Mouse (Mus musculus) heart, adult 2 months (tissue): ENCODE measurements around the gene Armc8. TPM values are rescaled to one million over a fixed set of nuclear protein-coding genes. Genes with fewer than 3 reads are reported as not detected.
A peak's percentile ranks its signal among the peaks of the same experiment; 100 is the strongest.

ENCODE experiments used
- DNase-seq, 2 experiments: peaks; one replicate each; pipeline ENCODE4 v3.0.0; 2021
- H3K27ac ChIP-seq: fragments of 200-600 bp; 2 replicates; pipeline ENCODE4 v1.8.1; 2022
- H3K27me3 ChIP-seq: fragments of 200-500 bp; 2 replicates; pipeline ENCODE4 v1.6.1; 2012; ENCODE audit warnings: mild to moderate bottlenecking, low read length, inconsistent platforms, mixed read lengths; ENCODE audit not compliant: control insufficient read depth, insufficient read depth
- H3K36me3 ChIP-seq: fragments of 200-500 bp; 2 replicates; pipeline ENCODE4 v1.6.1; 2012; ENCODE audit warnings: low read length, inconsistent platforms; ENCODE audit not compliant: control insufficient read depth, insufficient read depth
- H3K4me1 ChIP-seq: fragments of 200-500 bp; 2 replicates; pipeline ENCODE4 v1.6.1; 2011; ENCODE audit warnings: low read length; ENCODE audit not compliant: control insufficient read depth, insufficient read depth
- H3K4me3 ChIP-seq: fragments of 200-600 bp; 2 replicates; pipeline ENCODE4 v1.8.1; 2022
- H3K79me2 ChIP-seq: fragments of 200-500 bp; replicated peaks from 2 replicates; pipeline ENCODE4 v1.6.1; 2012; ENCODE audit warnings: mild to moderate bottlenecking, inconsistent platforms, low read length, moderate library complexity, mixed read lengths; ENCODE audit not compliant: control insufficient read depth, insufficient read depth
- H3K9ac ChIP-seq: fragments of 200-500 bp; 2 replicates; pipeline ENCODE4 v1.6.1; 2012; ENCODE audit warnings: low read depth, mild to moderate bottlenecking, control low read depth, inconsistent platforms, low read length, mixed read lengths
- CTCF ChIP-seq: fragments of 200-600 bp; IDR thresholded peaks from 2 replicates; pipeline ENCODE4 v1.8.1; 2022; ENCODE audit warnings: antibody characterized with exemption, mild to moderate bottlenecking, moderate library complexity
- EP300 ChIP-seq: fragments of 200-500 bp; IDR thresholded peaks from 2 replicates; pipeline ENCODE4 v1.6.1; 2011; ENCODE audit warnings: low read depth, low read length, control low read depth; ENCODE audit not compliant: insufficient read depth
- POLR2A ChIP-seq: fragments of 200-500 bp; IDR thresholded peaks from 2 replicates; pipeline ENCODE4 v1.6.1; 2011; ENCODE audit warnings: mild to moderate bottlenecking, low read depth, low read length, control low read depth; ENCODE audit not compliant: insufficient read depth
- WGBS: fragments of 180-500 bp; shearing (Covaris S2); methylation state at CpG from one replicate; pipeline ENCODE4 v1.1.7; 2018; 5-methylcytosine and 5-hydroxymethylcytosine counted together
- intact Hi-C: fragments of 180-260 bp; cut with DNase I; formaldehyde crosslinking; loops from one replicate; pipeline ENCODE4 v1.15.1; 2025
- polyA plus RNA-seq: library from polyadenylated mRNA; depleted of rRNA; stranded (reverse); fragments of >200 nt; gene quantifications from 2 replicates; pipeline ENCODE4 v1.2.3, GENCODE M21; 2012
- total RNA-seq, 2 experiments: library from RNA; stranded (reverse); gene quantifications; 2 replicates each; pipeline ENCODE4 v1.2.3; 2021

Armc8 gene
- total and polyA plus RNA-seq, 3 experiments: 9.8 to 18.3 (median 17.7) TPM

- H3K4me1 ChIP-seq: peaks cover 2% of the 10 kb centered on the region
- intact Hi-C loops: no loop called here
- H3K79me2 ChIP-seq: peaks cover 2% of the 10 kb centered on the region; the same call in 1 of the 2 replicates
- no peak overlapping the region for H3K27ac ChIP-seq
- peaks cover 2% of the 10 kb centered on the region; the same call in 1 of the 2 replicates for H3K36me3 ChIP-seq
- no peak overlapping the region for H3K4me3 ChIP-seq
- no peak overlapping the region for H3K9ac ChIP-seq
- 86% methylated on average over 2 of the region's 2 CpGs for WGBS
- no peak for TF ChIP-seq POLR2A
- no peak for TF ChIP-seq EP300
- H3K27me3 ChIP-seq: no peaks in the 10 kb centered on the region
- no peak for DNase-seq
Measured at GRCm38 (mm10) chr9:99552068-99552467, 16.6 kb downstream of the Armc8 start.

GRCm38 (mm10) chr9:99546259-99546658 lies 22.4 kb downstream of the Armc8 start:
- Histone ChIP-seq H3K36me3 (no peaks in the 10 kb centered on the region), H3K4me3 (no peak overlapping the region), H3K9ac (no peak overlapping the region), H3K27me3 (no peaks in the 10 kb centered on the region), H3K4me1 (no peaks in the 10 kb centered on the region), H3K27ac (no peak overlapping the region), H3K79me2 (peaks cover 6% of the 10 kb centered on the region)
- TF ChIP-seq POLR2A (no peak), CTCF (peak; percentile 31)
- intact Hi-C loops: no loop called here
- 89% methylated on average over 1 of the region's 1 CpGs for WGBS
- DNase-seq: no peak

- no peaks in the 10 kb centered on the region; the same call in 1 of the 2 replicates for H3K36me3 ChIP-seq
- H3K4me1 ChIP-seq: no peaks in the 10 kb centered on the region
- no peaks in the 10 kb centered on the region for H3K27me3 ChIP-seq
- no peaks in the 10 kb centered on the region for H3K79me2 ChIP-seq
- H3K9ac ChIP-seq: no peak overlapping the region
- TF ChIP-seq POLR2A (no peak), EP300 (no peak), CTCF (no peak)
- intact Hi-C loops: no loop called here
- H3K27ac ChIP-seq: no peak overlapping the region
- 88% methylated on average over 1 of the region's 1 CpGs for WGBS
- no peak for DNase-seq
- H3K4me3 ChIP-seq: no peak overlapping the region
Measured at GRCm38 (mm10) chr9:99531865-99532264, 36.8 kb downstream of the Armc8 start.

GRCm38 (mm10) chr9:99505875-99506274 lies 62.8 kb downstream of the Armc8 start:
- no peaks in the 10 kb centered on the region; the same call in none of the 2 replicates for H3K36me3 ChIP-seq
- H3K27ac ChIP-seq: no peak overlapping the region
- intact Hi-C loops: no loop called here
- no peak overlapping the region for H3K9ac ChIP-seq
- H3K79me2 ChIP-seq: no peaks in the 10 kb centered on the region
- H3K4me3 ChIP-seq: no peak overlapping the region
- TF ChIP-seq POLR2A: no peak
- TF ChIP-seq CTCF: no peak
- TF ChIP-seq EP300: no peak
- 61% methylated on average over 7 of the region's 7 CpGs for WGBS
- H3K4me1 ChIP-seq: no peaks in the 10 kb centered on the region
- DNase-seq: no peak
- H3K27me3 ChIP-seq: no peaks in the 10 kb centered on the region

GRCm38 (mm10) chr9:99499336-99499735 lies 69.4 kb downstream of the Armc8 start:
- Histone ChIP-seq H3K27me3 (no peaks in the 10 kb centered on the region), H3K9ac (no peak overlapping the region), H3K4me1 (no peaks in the 10 kb centered on the region), H3K79me2 (no peaks in the 10 kb centered on the region), H3K4me3 (no peak overlapping the region), H3K27ac (no peak overlapping the region), H3K36me3 (peaks cover 2% of the 10 kb centered on the region; the same call in 1 of the 2 replicates)
- TF ChIP-seq CTCF: no peak
- TF ChIP-seq POLR2A: no peak
- TF ChIP-seq EP300: no peak
- 98% methylated on average over 4 of the region's 4 CpGs for WGBS
- intact Hi-C loops: no loop called here
- DNase-seq: no peak

GRCm38 (mm10) chr9:99492634-99493200 lies 76.0 kb downstream of the Armc8 start:
- H3K4me3 ChIP-seq: no peak overlapping the region
- H3K9ac ChIP-seq: no peak overlapping the region
- no peaks in the 10 kb centered on the region; the same call in 1 of the 2 replicates for H3K36me3 ChIP-seq
- no peaks in the 10 kb centered on the region for H3K27me3 ChIP-seq
- no peak for DNase-seq
- no peaks in the 10 kb centered on the region for H3K4me1 ChIP-seq
- H3K27ac ChIP-seq: no peak overlapping the region
- H3K79me2 ChIP-seq: no peaks in the 10 kb centered on the region
- WGBS: 76% methylated on average over 10 of the region's 10 CpGs
- TF ChIP-seq EP300 (no peak), CTCF (no peak), POLR2A (no peak)
- intact Hi-C loops: no loop called here
